Mouse (Mus musculus) frontal cortex, postnatal 36 days (tissue): ENCODE measurements around the gene Vps13c.

Experiments used
- DNase-seq, 2 experiments: peaks; one replicate each; pipeline ENCODE4 v3.0.0; 2022; ENCODE audit warnings: low spot score in 2 of 2

Gene Vps13c

DNA sequence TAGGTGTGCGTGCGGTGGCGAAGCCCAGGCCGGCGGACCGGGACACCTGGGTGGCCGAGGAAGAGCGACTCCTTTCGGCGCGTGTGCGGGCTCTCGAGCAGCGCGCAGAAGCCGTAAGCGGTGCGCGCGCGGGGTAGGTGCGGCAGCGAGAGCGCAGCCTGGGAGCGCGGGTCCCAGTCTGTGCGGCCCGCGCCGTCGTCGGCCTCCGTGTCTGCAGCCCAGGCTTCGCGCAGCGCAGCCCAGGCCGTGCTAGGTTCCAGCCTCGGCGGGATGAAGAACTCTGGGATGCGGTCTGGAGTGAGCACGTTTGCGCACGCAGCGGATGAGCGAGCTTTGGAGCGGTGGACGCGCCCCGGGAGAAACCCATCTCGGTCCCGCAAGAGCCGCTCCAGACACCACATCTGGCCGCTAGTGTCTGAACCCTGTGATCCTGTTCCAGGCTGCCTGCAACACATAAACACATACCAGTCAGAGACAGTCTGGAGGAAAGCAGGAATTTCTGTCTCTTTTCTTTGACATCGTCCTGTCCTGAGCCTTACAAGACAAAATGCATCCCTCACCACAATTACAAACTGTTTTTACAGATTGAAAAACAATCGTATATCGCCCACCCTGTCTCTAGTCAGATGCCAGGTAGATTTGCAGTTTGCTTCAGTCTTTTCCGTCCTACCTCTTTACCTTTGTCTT, 8.7 kb upstream of the Vps13c start:
- DNase-seq: peak in 1 of 2 experiments; percentile 33

DNA sequence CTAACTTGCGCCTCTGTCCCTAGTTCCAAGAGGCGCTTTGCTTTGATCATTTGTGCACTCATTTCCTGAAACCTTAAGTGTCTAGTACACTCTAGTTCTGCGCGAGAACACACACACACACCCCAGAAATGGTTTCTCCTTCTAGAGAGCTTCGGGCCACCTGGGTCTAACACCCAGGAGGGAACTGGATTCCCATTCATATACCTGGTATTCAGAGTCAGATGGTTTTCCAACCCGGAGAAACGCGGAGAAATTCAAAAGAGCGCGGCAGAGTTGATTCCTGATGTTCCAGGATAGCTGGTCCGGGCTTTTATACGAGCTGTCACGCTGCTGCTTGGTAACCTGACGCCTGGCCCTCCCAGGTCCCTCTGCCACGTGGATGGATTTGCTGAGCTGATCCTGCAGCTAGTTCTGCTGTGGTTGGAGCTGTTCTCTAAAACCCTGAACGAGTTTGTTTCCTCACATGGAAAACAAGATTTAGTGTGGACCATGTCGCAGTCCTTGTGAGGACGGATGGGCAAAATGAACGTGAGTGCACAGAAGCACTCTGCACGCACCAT, 8.1 kb upstream of the Vps13c start, which contains the start of gene C2cd4a:
TSS of gene C2cd4a (minus strand) at position 285 of the 560 bp plus-strand sequence.
- no peak for DNase-seq

DNA sequence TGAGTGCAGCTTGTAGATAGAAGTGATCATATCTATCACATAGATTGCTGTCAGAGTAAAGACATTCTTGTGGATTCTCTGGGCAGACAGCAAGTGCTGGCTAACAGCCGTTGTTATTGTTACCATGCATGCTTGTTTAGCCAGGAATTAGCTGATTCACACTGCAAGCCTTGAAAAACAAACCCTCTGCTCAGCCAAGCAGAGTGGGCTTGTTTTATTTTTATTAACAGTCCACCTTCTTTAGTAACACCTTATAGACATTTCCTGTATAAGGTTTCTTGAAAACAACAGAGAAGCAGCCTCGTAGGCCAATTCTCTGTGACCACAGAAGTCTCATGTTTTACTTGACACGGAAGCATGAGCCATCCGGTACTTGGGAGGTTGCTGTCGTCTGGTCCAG, 5.7 kb upstream of the Vps13c start:
- DNase-seq: no peak

DNA sequence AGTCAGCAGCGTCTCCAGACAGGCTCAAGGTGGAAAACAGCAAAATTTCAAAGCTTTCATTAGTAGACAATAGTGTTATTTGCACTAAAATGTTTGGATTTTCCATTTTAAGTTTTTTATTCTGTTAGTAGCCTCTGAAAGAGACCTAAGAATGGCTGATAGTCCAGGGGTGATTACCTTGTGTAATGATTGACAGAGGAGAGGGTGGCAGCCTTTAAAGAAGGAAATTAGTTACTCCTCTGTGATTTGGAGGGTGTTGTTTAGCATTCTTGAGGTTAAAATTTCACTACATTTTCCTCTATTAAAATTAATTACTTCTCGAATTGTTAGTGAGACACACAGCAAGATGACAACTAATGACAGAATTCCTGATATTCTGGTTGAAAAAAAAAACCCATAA, 2.9 kb upstream of the Vps13c start:
- DNase-seq: no peak

DNA sequence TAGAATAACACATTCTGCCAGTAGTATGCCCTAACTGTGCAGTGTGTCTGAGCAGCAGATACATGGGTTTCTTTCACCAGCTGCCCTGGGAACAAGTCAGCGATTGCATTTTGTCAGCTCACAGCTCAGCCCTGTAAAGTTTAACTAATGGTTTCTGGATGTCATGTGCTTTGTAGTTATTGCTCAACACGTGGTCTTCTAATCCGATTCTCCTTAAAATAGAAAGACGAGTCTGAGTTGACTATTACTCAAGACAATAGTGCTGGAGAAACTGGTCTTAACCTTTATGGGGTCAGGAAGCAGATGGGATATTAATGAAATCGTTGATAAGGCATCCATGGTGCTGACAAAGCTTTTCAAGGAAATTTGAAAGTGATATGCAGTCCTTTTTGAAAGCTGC, 2.6 kb downstream of the Vps13c start:
- no peak for DNase-seq

DNA sequence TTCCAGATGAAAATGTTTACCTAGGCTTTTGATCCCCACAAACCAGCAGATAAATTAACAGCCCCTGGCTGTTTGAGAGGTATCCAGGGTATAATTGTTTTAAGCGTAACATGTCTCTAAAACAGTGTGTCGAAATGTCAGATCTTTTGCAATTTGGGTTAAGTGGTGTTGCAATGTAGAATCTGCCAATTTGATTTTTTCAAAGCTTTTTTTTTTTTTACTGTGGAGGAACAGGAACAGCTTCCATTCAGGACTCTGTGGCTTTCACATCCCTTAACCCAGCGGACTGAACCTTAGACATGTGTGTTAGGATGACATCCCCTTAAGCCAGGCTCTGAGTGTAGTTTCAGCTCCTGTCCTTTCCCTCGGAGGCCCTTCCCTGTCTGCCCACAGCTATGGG, 4.8 kb downstream of the Vps13c start:
- DNase-seq: no peak

DNA sequence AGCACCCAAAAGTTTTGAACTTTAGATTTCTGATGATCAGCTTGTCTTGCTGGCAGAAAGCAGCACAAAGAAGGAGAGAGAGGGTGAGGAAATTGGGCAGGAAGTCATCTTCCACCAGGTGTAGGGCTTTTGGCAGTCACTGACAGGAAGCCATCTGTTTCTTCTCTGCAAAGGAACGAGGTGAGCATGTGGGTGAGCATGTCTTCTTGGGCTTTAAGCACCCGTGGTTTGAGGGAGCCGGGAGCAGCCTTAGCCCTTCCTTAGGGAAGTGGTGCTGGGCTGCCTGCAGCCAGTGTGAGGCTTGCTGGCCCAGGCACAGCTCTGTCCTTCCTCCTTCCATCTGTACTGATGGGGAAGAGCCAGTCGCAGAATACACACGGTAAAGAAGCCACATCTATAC, 5.5 kb downstream of the Vps13c start:
- DNase-seq: no peak

DNA sequence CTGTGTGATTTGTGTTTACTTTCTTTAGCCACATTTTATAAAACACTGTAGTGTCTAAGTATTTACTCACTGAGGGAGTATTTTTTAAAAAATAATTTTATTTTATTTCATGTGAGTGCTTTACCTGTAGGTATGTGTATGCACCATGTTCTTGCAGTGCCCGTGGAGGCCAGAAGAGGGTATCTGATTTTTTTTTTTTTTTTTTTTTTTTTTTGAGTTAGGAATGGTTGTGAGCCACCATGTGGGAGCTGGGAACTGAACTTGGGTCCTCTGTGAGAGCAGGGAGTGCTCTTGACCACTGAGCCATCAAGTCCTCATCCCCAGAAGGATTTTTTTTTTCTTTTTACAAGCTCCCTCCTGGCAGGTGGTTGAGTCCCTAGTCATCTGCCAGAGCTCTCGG, 5.9 kb downstream of the Vps13c start:
- no peak for DNase-seq

DNA sequence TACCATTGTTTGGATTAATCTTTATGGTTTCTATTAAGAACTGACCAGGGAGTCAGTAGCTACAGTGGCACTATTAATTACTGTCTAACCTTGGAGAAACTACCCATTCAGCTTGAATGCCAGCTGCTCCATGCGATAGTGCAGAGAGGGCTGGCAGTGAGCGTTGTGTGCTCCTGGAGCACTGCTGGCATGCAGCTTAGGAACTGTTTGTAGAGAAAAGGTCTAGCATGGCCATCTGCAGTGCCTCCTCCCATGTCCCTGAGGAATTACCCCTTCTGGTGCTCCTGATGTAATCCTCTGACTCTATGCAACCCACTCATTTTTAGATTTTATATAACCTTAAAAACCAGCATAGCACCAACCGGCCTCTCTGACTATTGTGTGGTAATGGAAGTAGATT, 7.4 kb downstream of the Vps13c start:
- DNase-seq: no peak

DNA sequence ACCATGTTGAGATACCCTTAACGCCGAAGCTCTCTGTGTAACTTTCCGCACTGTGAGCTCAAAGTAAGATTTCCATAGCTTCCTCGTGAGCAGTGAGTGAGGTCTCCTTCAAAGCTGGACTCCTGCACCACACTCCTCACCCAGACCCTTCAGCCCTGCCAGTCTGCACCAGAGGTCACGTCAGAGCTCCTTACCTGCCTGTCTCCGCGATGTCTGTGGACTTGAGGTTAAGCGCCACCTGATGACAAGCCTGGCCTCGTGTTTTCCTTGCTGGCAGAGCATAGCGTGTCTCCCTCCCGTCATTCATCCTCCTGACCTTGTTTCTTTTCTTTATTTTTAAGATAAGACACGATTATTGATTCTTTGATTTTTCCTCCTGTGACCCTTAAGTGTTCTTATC, 9.2 kb downstream of the Vps13c start:
- DNase-seq: no peak

DNA sequence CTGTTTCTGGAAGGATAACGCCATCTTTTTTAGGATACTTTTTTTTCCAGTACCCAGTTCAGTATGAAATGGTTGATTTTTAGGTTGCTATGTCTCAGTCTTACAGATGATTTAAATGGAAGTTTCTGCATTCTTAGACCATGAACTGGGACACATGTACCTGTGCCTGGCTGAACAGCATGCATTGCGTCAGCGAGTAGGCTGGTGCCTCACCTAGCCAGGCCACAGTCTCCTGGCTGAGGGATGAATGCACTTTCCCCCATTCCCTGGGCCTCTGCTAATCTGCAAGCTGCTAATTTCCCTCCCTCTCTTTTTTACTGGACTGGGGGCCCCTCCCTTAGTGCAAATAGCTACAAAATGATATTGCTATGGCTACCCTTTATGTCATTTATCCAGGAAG, 9.7 kb downstream of the Vps13c start:
- no peak for DNase-seq

DNA sequence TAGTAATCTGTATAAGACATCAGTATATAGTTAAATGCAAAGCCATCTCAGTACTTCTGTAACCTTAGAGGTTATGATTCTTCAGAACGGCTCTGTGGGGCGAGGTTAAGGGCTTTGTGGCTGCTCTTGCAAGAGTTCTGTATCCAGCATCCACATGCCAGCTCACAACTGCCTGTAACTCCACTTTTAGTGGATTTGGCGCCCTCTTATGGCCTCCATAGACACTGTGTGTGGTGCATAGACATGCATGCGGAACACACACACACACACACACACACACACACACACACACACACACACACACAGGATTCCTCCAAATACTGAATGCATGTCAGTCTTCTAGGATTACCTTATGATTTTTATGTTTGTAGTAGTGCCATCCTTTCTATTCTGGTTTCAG, 11.0 kb downstream of the Vps13c start:
- DNase-seq: no peak

DNA sequence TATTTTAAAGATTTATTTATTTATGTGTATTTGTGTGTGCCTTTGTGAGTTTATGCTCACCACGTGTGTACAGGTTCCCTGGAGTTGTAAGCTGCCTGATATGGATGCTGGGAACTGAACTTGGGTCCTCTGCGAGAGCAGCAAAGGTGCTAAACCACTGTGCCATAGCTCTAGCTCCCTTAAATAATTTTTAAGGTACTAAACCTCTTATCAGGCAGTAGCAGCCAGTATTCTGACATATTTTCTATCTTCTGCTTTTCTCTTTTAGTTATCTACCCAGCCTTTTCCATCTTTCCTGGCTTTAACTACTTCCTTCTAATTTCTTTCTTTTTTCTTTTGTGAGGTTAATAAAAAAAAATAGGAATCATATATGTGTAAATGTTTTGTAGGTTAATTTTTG, 20.1 kb downstream of the Vps13c start:
- DNase-seq: no peak

DNA sequence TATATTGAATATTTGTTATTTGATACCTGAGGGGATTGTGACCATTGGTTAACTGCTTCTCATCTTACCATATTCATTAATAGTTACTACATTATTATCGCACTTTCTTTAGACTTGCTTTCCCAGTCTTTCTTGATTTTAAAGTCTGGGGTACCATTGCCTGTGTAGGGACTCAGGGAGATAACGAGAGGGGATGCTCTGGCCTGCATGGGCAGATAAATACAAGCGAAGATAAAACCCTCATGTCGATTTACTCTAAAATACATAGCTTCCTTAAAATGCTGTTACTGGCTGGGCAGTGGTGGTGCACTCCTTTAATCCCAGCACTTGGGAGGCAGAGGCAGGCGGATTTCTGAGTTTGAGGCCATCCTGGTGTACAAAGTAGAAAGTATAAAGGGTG, 23.1 kb downstream of the Vps13c start:
- no peak for DNase-seq

DNA sequence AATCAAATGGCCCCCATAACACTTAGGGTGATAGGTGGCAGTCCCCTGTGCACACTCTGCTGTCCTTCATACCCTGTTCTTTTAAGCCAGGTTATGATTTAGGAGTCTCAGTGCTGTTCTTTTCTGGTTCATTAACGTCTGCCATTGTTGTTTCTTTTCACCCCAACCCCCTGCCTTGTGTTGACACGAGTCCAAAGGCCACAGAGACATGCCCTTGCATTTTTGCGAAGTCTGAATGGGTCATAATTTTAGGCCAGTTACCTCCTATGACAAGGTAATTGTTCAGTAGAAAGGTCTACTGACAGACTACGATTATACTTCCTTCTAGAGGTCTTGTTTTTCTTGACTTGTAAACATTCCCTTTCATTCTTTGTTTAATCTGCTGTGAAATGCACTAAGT, 23.8 kb downstream of the Vps13c start:
- no peak for DNase-seq

DNA sequence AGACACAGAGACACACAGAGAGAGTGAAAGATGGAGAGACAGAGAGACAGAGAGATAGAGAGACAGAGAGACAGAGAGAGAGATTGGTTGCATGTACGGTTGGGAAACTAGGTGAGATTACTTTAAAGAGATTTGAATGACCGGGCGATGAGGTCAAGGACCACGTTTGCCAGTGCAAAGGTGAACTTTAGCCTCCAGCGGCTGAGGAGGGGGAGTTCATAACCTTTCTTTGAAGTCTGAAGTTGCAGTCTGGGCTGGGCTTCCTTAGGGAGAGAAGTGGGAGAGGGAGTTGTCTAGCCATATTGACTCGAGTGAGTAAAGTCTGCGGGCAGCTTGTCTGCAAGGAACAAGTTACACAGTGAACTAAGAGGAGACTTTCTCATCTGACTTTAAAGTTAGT, 25.2 kb downstream of the Vps13c start:
- no peak for DNase-seq

DNA sequence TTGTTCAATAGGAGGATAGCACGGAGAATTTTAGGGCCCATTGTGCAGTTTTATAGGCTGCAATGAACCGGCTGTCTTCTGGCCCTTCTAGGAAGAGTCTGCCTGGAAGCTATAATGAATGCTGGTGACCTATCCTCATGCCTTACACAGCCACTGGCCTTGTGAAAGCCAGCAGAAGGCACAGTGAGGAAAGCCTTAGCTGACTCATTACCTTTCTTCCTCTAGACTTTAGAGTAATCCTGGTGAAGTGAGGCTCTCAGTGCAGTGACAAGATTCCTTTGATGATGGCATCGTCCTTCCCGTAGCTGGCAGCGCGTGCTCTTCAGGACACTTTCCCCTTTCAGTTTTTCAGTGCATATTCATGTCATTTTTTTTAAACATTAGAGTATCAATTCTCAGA, 27.2 kb downstream of the Vps13c start:
- DNase-seq: no peak

DNA sequence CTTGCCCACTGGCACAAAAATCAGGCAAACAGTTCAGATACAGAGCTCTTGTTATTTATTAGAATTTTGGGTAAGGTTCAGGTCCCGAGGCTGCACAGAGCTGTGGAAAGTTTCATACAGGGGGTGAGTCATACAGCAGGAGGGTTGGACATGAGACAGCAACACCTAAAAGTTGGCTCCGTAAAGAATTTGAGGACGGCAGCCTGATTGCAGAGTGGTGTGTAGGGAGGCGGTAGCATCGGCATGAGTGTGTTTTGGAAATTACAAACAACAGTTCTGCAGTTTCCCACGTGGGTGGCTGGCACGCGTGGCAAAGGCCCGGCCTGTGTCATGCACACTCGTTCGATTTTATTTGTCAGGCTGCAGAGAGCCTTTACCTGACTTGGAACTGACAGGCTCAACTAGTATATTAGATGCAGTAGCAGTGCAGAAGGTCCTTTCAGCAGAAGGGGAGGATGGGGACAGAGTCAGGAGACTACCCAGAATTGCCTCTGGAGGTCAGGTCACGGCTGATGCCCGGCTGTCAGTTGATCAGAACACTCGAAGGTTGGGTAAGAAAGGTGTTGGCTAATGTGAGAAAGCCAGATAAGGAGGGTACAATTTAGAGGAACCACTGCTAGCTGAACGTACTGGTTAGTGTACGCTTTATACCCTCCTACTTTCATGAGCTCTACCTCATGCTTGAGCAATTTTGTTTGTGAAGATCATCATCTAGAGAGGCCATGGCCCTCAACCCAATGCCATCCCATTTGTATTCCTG, 29.7 kb downstream of the Vps13c start:
- peak; percentile 46 to 51 for DNase-seq

DNA sequence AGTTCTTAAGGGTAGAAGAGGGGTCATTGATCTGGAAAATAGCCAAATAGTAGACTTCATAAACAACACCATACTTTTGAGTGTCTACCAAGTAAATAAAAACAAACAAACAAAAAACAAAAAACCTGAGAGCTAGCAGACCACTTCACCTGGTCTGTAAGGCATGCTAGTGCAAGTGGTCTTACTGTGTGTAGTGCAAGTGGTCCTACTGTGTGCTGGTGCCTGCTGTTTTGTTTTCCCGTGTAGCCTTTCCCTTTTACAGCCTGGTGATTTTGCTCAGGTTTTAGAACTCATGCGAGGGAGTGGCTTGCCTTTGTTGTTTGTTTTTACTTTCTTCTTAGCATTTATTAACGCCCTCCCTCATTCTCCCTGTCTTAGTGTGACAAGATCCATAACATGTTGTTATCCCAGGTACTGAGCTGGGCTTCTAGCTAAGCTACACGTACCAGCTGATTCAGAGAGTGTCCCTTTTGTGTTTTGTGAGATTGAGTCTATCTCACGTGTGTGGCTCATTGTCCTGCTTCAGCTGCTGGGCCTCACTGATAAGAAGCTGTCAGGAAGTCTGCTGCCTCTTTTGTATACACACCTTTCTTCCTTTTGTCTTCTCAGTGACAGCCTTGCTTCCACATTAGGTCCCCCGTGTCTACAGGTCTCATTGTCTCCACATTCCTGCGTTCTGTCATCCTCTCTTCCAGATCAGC, 34.5 kb downstream of the Vps13c start:
- no peak for DNase-seq

DNA sequence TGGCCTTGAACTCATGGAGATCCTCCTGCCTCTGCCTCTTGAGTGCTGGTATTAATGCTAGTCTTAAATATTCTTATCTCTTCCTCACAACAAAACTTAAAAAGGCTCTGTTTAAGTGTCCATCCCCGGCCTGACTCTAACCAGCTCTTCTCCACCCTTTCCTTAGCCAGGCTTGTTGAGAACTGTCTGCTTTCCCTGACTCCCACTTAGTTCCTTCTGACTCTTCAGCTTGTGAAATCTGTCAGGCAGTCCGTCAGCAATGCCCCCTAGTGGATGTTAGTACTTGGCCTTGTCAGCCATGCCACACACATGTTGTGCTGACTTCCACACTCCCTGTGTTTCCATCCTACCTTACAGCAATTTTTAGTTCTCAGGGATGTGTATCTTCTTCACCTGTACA, 35.1 kb downstream of the Vps13c start:
- DNase-seq: peak in 1 of 2 experiments; percentile 28

DNA sequence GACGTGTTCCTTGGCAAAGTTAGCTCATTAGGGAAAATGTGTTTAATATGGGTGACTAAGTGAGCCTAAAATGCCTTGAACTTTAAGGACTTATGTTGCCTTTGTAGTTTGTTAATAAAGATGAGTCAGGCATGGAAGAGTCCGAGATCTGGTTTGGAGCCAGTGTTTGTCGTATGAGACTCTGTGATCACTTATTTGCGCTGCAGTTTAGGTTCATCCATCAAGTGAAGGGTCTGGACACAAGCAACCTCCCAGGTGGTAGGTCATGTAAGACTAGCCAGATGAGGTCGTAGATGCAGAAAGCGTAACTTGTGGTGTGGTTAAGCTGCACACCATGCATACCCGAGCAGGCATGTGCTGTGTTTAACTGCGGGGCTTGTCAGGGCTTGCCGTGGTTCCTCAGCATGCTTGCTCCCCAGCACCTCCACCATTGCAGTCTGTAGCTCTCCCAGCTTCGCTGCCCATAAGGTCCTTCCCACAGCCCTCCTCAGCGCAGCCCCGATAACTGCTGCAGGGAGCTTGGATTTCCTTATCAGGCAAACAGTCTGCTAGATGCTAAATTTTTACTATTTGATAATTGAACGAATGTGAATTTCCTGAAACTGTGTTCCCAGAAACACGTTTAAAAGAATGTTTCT, 37.0 kb downstream of the Vps13c start:
- DNase-seq: no peak

DNA sequence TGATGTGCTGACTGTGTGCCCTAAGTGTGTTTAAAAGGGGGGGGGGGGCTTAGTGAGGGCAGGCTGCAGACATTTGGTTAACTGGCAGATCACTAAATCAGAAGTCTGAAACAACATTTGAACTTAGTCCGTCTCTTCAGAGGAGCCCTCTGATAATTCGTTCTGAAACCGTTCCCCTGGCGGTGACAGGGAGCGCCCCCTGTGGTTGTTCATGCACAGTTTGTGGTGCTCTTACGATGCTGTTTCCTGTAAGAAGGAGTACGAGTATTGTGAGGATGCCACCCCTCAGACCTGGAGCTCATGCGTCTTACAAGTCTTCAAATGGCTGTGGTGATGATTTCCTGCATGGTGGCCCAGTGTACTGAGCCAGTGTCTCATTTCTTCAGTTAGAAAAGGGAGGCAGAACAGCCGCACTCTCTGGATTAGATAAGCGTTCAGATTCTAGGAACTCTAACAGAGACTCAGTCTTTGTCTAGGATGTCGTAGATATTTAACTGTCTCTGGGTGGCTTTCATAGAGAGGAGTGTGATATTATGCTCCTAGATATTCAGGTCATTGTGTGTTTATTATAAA, 38.1 kb downstream of the Vps13c start:
- DNase-seq: no peak
